Mouse (Mus musculus) thymus, postnatal 4 days (tissue): ENCODE results near the gene Erg.

Source experiments
- DNase-seq: peaks from one replicate; pipeline ENCODE4 v3.0.0; 2021

Erg gene

GRCm38 (mm10) chr16:95345882-95346281 lies 240.5 kb downstream of the Erg start:
- peak; percentile 86 for DNase-seq

GRCm38 (mm10) chr16:95344961-95345360 lies 241.4 kb downstream of the Erg start:
- no peak for DNase-seq

GRCm38 (mm10) chr16:95342030-95342429 lies 244.4 kb downstream of the Erg start:
- peak; percentile 17 for DNase-seq

DNA sequence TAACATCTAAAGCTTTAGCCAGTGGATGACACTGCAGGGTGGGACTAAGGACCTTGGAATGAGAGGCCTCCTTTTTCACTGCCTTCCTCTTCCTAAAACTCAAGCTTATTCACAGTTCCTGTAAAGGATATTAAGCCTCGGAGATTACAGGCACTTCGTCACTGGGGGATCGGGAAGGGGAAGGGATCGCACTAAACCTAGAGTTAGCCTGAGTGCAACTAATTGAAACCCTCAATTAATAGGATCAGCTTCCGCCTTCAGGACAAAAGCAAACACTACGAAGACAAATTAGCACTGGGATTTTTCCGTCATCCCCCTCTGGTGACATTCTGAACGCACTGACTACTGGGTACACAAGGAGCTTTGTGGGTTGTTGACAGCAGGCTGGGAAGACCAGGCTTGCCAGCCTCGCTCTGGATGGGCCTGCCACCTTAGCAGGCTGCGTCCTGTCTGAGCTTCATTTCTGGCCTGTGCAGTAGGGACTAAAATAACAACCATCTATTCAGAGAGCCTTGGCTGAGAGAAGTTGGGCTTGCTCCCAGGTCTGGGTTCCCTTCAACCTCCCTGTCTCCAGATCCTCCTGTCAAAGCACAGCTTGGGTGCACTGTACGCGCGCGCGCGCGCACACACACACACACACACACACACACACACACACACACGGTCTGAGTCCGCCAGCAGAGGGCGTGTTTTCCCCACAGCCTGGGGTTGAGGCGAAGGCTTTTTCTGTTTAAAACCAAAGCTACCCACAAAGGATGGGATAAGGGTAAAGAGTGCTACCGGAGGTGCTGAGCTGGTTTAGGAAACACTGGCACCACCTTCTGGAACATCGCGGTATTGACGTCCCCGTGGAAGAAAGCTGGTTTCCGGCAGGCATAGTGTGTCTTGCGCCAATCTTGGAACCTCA lies 245.3 kb downstream of the Erg start:
- peak; percentile 91 for DNase-seq

DNA sequence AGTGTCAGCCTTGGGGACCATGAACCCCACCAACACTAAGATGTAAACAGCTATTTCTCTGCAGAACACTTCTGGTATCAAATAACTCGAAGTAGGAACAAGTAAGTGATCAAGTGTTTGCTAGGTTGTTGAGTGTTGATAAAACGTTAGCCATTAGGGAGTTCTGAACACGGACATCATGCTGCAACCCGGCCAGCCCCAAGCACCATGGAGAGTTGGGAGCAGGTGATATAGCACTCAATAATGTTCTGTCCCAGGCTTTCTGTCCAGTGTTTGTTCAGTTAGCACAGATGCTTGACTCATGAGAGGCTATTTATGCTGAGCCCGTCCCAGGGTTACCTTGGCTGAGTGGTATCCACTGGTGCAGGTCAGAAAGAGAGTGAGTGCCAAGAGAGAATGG lies 254.2 kb downstream of the Erg start:
- no peak for DNase-seq

DNA sequence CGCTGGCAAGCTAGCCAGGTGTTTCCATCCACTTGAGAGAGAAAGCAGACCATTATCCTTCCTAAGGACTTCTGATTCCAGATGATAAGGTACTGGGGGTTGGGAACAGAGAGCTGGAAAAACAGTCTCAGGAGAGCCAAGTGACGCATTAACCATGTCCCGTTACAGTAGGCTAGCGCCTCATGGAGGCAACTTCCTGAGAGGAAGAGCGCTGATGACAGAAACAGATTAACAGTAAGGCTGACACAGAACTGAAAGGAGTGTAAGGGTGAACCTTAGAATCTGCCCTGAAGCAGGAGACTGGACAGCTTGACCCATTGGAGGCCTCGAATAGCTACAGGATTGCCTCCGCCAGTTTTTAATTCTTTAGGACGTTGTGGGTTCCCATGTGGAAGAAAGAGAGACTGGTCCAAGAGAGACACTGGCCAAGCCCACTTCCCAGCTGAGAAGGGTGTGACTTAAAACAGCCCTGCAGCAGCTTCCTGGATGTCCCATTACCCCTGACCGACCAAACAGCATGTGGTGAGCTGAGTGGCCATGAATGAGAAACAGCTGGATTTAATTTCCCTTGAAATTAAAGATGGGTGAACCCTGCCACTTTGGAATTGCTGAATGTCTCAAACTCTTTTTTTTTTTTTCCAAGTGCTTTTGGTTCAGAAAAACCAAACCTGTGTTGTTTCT lies 264.3 kb downstream of the Erg start:
- no peak for DNase-seq
